Mouse (Mus musculus) heart, postnatal 0 days (tissue): Measurements from ENCODE around the gene Tmem109.

Experiments used
- CTCF ChIP-seq: IDR thresholded peaks from 2 replicates; pipeline ENCODE4 v1.5.1; 2016; ENCODE audit warnings: antibody characterized with exemption, control low read depth, low read depth
- EP300 ChIP-seq: IDR thresholded peaks from 2 replicates; pipeline ENCODE4 v1.6.1; 2016; ENCODE audit warnings: antibody characterized with exemption, low read depth

- TF ChIP-seq CTCF (peak; percentile 12), EP300 (no peak; the same call in 1 of the 2 replicates)
Measured at GRCm38 (mm10) chr19:10869241-10869885, 12.4 kb downstream of the Tmem109 start.
